Mouse (Mus musculus) lung, adult 2 months (tissue): ENCODE data around the gene Stau1.

Experiments
- CTCF ChIP-seq: fragments of 200-500 bp; IDR thresholded peaks from 2 replicates; pipeline ENCODE4 v1.5.1; 2011; ENCODE audit warnings: mild to moderate bottlenecking, low read length, control low read depth; ENCODE audit not compliant: insufficient read depth
- POLR2A ChIP-seq: fragments of 200-500 bp; IDR thresholded peaks from 2 replicates; pipeline ENCODE4 v1.6.1; 2011; ENCODE audit warnings: low read depth, mild to moderate bottlenecking, control low read depth, low read length, borderline replicate concordance; ENCODE audit errors: extremely low read depth

- TF ChIP-seq POLR2A: no peak
- no peak for TF ChIP-seq CTCF
Measured at GRCm38 (mm10) chr2:166973153-166973552, 22.9 kb downstream of the Stau1 start.
